Mouse (Mus musculus) midbrain, embryonic 16.5 days (tissue): ENCODE data around the gene Zcchc24. TPM values are rescaled to one million over a fixed set of nuclear protein-coding genes. Genes with fewer than 3 reads are reported as not detected.

Source experiments
- ATAC-seq: fragments of 200-750 bp; cut with Nextera tagmentation; 2 replicates; pipeline ENCODE4 v1.8.0; 2017; ENCODE audit warnings: moderate TSS enrichment
- H3K27ac ChIP-seq: fragments of 300-500 bp; sonication (generic); 2 replicates; pipeline ENCODE4 v1.5.1; 2014; ENCODE audit warnings: mild to moderate bottlenecking, low read length, mixed read lengths
- H3K27me3 ChIP-seq: fragments of 300-500 bp; sonication (generic); 2 replicates; pipeline ENCODE4 v1.6.1; 2014; ENCODE audit warnings: low read depth, low read length, mixed read lengths; ENCODE audit not compliant: control insufficient read depth, insufficient read depth
- H3K36me3 ChIP-seq: fragments of 300-500 bp; sonication (generic); 2 replicates; pipeline ENCODE4 v1.6.1; 2014; ENCODE audit warnings: mild to moderate bottlenecking, low read length, moderate library complexity, mixed read lengths; ENCODE audit not compliant: control insufficient read depth, insufficient read depth
- H3K4me1 ChIP-seq: fragments of 300-500 bp; sonication (generic); 2 replicates; pipeline ENCODE4 v1.6.1; 2014; ENCODE audit warnings: mild to moderate bottlenecking, low read length, mixed read lengths; ENCODE audit not compliant: control insufficient read depth, insufficient read depth
- H3K4me2 ChIP-seq: fragments of 300-500 bp; sonication (generic); 2 replicates; pipeline ENCODE4 v1.6.1; 2014; ENCODE audit warnings: mild to moderate bottlenecking, low read length, mixed read lengths
- H3K4me3 ChIP-seq: fragments of 300-500 bp; sonication (generic); 2 replicates; pipeline ENCODE4 v1.5.1; 2014; ENCODE audit warnings: low read depth, mild to moderate bottlenecking, low read length, moderate library complexity, mixed read lengths
- H3K9ac ChIP-seq: fragments of 300-500 bp; sonication (generic); 2 replicates; pipeline ENCODE4 v1.6.1; 2014; ENCODE audit warnings: low read depth, low read length, mixed read lengths
- H3K9me3 ChIP-seq: fragments of 300-500 bp; sonication (generic); replicated peaks from 2 replicates; pipeline ENCODE4 v1.6.1; 2014; ENCODE audit warnings: mild to moderate bottlenecking, low read length, mixed read lengths; ENCODE audit not compliant: control insufficient read depth, poor library complexity, severe bottlenecking
- WGBS: fragments of 180-500 bp; shearing (Covaris S2); extraction: QIAGEN DNeasy Blood & Tissue Kit; methylation state at CpG from one replicate; pipeline ENCODE4 v1.1.7; 2014; 5-methylcytosine and 5-hydroxymethylcytosine counted together
- polyA plus RNA-seq: library from polyadenylated mRNA; unstranded; fragments of >200 nt; fragmentation: Nextera tagmentation; extraction: Ambion mirVana; gene quantifications from 2 replicates; pipeline ENCODE4 v1.2.1, GENCODE M21; 2015

The Zcchc24 gene
- polyA plus RNA-seq, 1 experiment from 2014 or later = 12.2 TPM

DNA sequence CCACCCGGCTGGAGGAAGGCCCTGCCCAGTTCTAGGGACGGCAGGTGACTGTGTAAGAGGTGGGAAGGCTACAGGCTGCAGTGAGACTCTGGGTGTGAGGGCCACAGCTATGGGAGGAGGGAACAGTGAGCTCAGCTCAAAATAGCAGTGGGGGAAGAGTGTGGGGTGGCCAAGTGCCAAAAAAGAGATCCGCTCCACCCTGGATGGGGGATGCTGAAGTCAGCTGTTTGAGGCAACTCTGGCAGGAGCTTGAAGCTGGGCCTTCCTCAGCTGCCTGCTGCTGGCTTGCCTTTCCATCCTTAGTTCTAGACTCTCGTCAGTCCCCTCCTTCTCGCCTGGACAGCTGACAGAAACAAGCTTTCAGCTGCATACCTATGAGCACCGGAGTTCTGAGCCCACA, 32.2 kb downstream of the Zcchc24 start:
- Histone ChIP-seq H3K4me3 (no peak overlapping the region), H3K27ac (no peak overlapping the region), H3K9ac (no peak overlapping the region), H3K27me3 (no peaks in the 10 kb centered on the region), H3K4me1 (peaks cover 11% of the 10 kb centered on the region), H3K4me2 (no peak overlapping the region), H3K36me3 (no peaks in the 10 kb centered on the region), H3K9me3 (no peaks in the 10 kb centered on the region)
- WGBS = 58% methylated on average over 6 of the region's 6 CpGs
- no peak for ATAC-seq

DNA sequence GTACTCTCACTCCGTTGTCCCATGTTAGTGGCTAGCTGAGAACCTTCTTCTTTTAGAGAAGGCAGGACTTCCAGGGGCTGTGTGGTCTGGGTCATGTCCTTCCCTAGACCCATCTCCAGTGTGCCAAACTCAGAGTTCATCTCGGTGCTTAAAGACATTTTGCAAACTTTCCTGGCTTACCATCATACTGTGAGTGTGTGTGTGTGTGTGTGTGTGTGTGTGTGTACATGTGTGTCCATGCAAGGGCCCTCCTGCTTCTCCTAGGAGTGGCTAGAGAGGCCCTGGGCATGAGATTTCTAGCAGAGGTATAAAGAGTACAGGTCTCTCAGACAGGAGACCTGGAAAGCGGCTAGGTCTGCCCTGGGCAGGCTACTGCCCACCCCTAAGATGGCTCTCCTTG, 32.7 kb downstream of the Zcchc24 start:
- no peak overlapping the region for H3K9ac ChIP-seq

DNA sequence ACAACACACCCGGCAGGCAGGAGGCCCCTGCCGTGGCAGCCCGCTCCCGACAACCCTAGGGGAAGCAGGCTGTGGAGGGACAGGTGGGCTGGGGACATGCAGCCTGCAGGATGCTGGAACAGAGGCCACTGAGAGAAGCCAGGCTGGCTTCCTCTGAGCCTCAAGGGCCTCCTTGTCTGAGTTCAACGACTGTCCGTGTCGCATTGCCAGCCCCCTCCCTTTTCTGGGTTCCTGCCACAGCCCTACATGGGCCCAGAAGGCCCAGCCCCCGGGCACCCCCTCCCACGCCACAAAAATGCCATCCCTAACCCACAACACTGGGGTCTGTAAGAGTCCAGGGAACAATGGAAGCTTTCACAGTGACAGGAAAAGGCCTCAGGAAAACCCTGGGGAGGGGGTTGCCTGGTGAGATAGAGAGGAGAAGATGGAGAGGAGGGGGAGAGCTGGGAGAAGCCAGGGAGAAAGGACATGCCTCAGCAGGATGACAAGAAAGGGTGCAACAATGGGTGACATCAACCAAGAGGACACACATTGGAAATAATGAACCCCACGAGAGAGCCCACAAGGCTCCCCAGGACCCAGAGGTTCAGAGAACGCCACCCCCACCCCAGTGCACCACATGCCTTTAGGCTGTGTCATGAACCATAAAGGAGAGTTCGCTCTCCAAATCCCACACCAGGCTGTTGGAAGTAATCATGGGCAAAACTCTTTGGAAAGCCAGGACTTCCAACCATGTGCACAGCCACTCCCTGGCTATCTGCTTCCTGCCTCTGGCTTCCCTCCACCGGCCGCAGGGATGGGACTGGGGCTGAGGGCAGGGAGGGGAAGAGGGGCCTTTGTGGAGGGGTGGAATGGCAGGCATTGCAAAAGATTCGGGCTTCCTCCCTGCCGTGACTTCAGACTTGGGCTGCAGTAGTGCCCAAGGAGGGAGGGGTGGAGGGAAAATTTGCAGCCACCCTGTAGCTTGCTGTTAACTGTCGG, 33.8 kb downstream of the Zcchc24 start:
- ATAC-seq = peak; percentile 84

More for the DNA sequence above, 32.7 kb downstream of the Zcchc24 start:
- WGBS = 73% methylated on average over 3 of the region's 3 CpGs
- Histone ChIP-seq H3K27me3 (no peaks in the 10 kb centered on the region), H3K4me3 (no peak overlapping the region), H3K4me2 (no peak overlapping the region), H3K27ac (no peak overlapping the region), H3K4me1 (peaks cover 11% of the 10 kb centered on the region), H3K36me3 (no peaks in the 10 kb centered on the region), H3K9me3 (no peaks in the 10 kb centered on the region)
- ATAC-seq = no peak

DNA sequence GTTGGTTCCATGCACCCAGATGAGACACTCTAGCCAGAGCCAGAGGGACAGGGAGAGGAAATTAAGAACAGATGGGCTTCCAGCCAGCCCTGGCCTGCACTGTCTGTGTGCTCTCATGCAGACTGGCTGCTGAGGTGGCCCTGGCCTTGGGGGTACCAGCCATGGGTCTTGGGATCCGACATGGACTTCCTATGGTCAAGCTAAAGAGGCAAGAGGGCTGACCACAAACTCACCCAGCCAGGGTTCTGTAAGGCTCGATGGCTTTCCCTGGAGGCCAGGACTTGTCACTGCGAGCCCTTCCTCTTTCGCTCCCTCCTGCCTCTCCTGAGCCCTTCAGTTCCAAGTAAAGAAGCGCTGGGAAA, 41.7 kb downstream of the Zcchc24 start:
- Histone ChIP-seq H3K27me3 (no peaks in the 10 kb centered on the region), H3K27ac (no peak overlapping the region), H3K9ac (no peak overlapping the region), H3K9me3 (no peaks in the 10 kb centered on the region), H3K36me3 (no peaks in the 10 kb centered on the region), H3K4me1 (peaks cover 5% of the 10 kb centered on the region; the same call in 1 of the 2 replicates), H3K4me3 (no peak overlapping the region), H3K4me2 (no peak overlapping the region)
- 77% methylated on average over 5 of the region's 5 CpGs for WGBS
- ATAC-seq = no peak

More for the DNA sequence above, 33.8 kb downstream of the Zcchc24 start:
- 34% methylated on average over 16 of the region's 17 CpGs for WGBS
- no peaks in the 10 kb centered on the region for H3K27me3 ChIP-seq
- peaks cover 11% of the 10 kb centered on the region for H3K4me1 ChIP-seq
- H3K9me3 ChIP-seq = no peaks in the 10 kb centered on the region
- H3K27ac ChIP-seq = peak overlapping the region; percentile 58
- no peak overlapping the region; the same call in 1 of the 2 replicates for H3K9ac ChIP-seq
- no peak overlapping the region for H3K4me3 ChIP-seq
- no peaks in the 10 kb centered on the region for H3K36me3 ChIP-seq
- H3K4me2 ChIP-seq = no peak overlapping the region

DNA sequence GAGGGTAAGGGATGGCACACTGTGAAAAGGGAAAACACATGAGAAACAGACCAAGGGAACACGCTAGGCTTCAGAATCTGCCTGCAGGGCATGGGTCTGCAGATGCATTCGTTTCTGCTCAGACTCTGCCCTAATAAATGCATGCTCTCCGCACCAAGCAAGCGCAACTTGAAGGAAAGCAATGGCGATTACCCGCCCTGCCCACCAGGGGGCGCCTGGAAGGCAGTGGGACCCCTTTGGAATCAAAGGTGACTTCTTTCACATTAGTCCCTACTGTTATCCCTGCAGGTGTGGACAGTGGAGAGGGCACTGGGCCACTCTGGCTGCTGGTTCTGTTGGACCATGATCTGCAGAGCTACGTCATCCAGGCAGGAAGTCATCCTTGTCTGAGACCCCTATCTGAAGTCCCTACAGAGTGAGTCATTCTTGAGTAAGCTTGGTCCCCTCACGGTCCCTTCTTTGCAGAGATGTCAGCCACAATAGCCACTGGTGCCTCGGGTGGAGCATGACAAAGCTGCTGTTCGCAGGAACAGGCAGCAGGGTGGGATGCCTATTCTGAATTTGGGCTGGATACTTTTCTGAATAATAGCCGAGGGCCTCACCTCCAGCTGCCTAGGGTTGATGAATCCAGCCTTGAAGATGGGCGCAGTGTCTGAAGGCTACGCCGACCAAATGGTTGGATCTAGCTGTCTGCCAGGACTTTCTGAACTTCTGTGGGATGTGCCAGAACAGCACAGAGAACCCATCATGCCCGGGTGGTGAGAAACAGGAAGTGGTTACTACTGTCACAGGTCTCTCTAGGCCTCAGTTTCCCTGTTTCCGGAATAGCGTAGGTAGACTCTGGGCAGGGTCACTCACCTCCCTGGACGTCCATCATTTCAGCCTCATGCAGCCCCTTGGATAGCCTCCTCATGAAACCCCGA, 42.4 kb downstream of the Zcchc24 start:
- Histone ChIP-seq H3K9me3 (no peaks in the 10 kb centered on the region), H3K27me3 (no peaks in the 10 kb centered on the region), H3K36me3 (no peaks in the 10 kb centered on the region), H3K9ac (no peak overlapping the region), H3K4me3 (no peak overlapping the region), H3K4me2 (no peak overlapping the region), H3K4me1 (peaks cover 6% of the 10 kb centered on the region; the same call in 1 of the 2 replicates), H3K27ac (no peak overlapping the region)
- no peak for ATAC-seq
- 58% methylated on average over 20 of the region's 20 CpGs for WGBS

DNA sequence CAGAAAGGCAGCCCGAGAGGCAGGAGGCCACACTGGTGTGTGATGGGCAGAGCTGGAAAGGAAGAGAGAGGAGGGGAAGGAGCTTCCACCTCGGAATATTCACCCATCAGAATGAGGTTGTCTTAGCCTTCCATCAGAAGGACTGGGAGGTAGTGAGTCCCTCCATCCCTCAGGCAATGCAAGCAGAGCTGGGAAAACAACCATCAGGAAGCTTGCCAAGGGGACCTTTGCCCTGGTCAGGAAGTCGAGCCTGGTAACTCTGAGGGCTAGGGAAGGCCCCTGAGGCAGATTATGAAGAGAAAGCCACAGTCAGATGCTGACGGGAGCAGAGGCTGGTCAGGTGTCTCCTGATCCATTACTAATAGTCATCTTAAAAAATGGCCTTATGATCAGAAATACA, 43.1 kb downstream of the Zcchc24 start:
- Histone ChIP-seq H3K4me2 (no peak overlapping the region), H3K4me3 (no peak overlapping the region), H3K4me1 (peaks cover 6% of the 10 kb centered on the region; the same call in 1 of the 2 replicates), H3K27me3 (no peaks in the 10 kb centered on the region), H3K27ac (no peak overlapping the region), H3K9me3 (no peaks in the 10 kb centered on the region), H3K9ac (no peak overlapping the region), H3K36me3 (no peaks in the 10 kb centered on the region)
- no peak for ATAC-seq
- WGBS = 44% methylated on average over 4 of the region's 4 CpGs

DNA sequence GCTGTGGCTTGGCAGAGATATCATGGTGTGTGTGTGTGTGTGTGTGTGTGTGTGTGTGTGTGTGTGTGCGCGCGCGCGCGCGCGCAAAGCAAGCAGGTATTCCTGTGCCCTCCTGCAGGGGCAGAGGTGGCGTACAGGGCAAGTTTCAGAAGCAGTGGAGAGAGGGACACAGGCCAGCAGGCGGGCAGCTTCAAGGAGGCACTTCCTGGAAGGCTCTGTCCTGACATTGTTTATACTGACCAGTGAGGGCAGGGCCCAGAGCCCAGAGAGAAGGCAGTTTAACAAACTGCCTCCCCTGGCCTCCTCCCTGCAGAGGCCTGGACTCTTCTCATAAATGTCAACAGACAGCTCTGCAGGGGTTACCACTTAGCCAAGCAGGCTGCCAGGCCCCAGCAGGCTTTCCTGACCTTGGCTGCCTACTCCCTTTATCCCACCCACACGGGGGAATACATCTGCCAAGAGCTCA, 43.8 kb downstream of the Zcchc24 start:
- WGBS = 70% methylated on average over 11 of the region's 11 CpGs
- Histone ChIP-seq H3K9me3 (no peaks in the 10 kb centered on the region), H3K4me3 (no peak overlapping the region), H3K36me3 (no peaks in the 10 kb centered on the region), H3K27me3 (no peaks in the 10 kb centered on the region), H3K27ac (no peak overlapping the region), H3K4me1 (peaks cover 6% of the 10 kb centered on the region; the same call in 1 of the 2 replicates), H3K4me2 (no peak overlapping the region), H3K9ac (no peak overlapping the region)
- ATAC-seq = no peak

DNA sequence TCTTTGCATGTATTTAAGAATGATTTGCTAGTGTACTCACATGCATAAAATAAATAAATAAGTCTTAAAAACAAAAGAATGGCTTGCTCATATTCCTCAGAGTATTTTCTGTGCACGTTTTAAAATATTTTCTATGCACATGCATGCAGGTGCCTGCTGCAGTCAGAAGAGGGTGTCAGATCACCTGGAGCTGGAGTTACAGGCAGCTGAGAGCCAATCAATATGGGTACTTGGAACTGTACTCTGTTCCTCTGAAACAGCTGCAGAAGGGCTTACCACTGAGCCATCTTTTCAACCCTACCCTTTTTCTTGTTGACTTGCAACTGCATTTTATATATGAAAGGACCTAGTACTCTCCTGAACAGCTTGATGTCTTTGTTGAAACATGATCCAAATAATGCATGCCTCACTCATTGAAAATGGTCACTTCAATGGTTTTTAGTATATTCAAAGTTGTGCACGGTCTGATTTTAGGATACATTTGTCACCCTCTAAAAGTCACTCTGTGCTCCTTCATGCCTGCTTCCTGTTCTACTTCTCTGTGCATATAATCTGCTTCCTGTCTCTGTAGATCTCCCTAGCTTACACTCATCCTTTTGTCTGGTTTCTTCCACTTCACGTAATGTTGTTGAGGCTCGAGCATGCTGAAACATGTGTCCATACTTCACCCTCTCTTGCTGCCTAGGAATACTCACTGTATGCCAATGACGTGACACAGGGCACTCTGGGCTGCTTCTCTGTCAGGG, 47.7 kb downstream of the Zcchc24 start:
- H3K4me3 ChIP-seq = no peak overlapping the region
- H3K27ac ChIP-seq = no peak overlapping the region
- 91% methylated on average over 5 of the region's 5 CpGs for WGBS
- peaks cover 6% of the 10 kb centered on the region; the same call in 1 of the 2 replicates for H3K4me1 ChIP-seq
- H3K9me3 ChIP-seq = no peaks in the 10 kb centered on the region
- no peaks in the 10 kb centered on the region for H3K27me3 ChIP-seq
- no peaks in the 10 kb centered on the region for H3K36me3 ChIP-seq
- no peak overlapping the region for H3K4me2 ChIP-seq
- no peak overlapping the region for H3K9ac ChIP-seq
- ATAC-seq = no peak
